Mouse (Mus musculus) midbrain, postnatal 0 days (tissue): ENCODE results near the gene Birc6. TPM values are rescaled to one million over a fixed set of nuclear protein-coding genes. Genes with fewer than 3 reads are reported as not detected.
"Not testable (repeated sequence)": the region's sequence is repeated elsewhere in the genome, so short reads cannot be mapped to it uniquely, and the experiment has no call there.

ENCODE experiments used
- ATAC-seq: fragments of 200-750 bp; cut with Nextera tagmentation; 2 replicates; pipeline ENCODE4 v1.8.0; 2017; ENCODE audit warnings: moderate number of reproducible peaks, mild to moderate bottlenecking, moderate TSS enrichment, moderate library complexity; ENCODE audit not compliant: low FRiP score
- DNase-seq: peaks from one replicate; pipeline ENCODE4 v3.0.0-alpha.2; 2015; ENCODE audit warnings: low spot score
- H3K27ac ChIP-seq: fragments of 300-500 bp; sonication (generic); 2 replicates; pipeline ENCODE4 v1.5.1; 2014; ENCODE audit warnings: low read depth, mild to moderate bottlenecking, low read length, mixed read lengths
- H3K27me3 ChIP-seq: fragments of 300-500 bp; sonication (generic); 2 replicates; pipeline ENCODE4 v1.6.1; 2014; ENCODE audit warnings: low read length, control low read depth, mixed read lengths; ENCODE audit not compliant: insufficient read depth
- H3K36me3 ChIP-seq: fragments of 300-500 bp; sonication (generic); 2 replicates; pipeline ENCODE4 v1.6.1; 2014; ENCODE audit warnings: low read length, control low read depth, mixed read lengths; ENCODE audit not compliant: insufficient read depth
- H3K4me1 ChIP-seq: fragments of 300-500 bp; sonication (generic); 2 replicates; pipeline ENCODE4 v1.6.1; 2014; ENCODE audit warnings: mild to moderate bottlenecking, control low read depth, antibody characterized with exemption, low read length, mixed read lengths; ENCODE audit not compliant: insufficient read depth
- H3K4me2 ChIP-seq: fragments of 300-500 bp; sonication (generic); 2 replicates; pipeline ENCODE4 v1.6.1; 2014; ENCODE audit warnings: low read depth, mild to moderate bottlenecking, low read length, mixed read lengths; ENCODE audit not compliant: poor library complexity, severe bottlenecking
- H3K4me3 ChIP-seq: fragments of 300-500 bp; sonication (generic); 2 replicates; pipeline ENCODE4 v1.5.1; 2014; ENCODE audit warnings: low read depth, mild to moderate bottlenecking, low read length, moderate library complexity
- H3K9ac ChIP-seq: fragments of 300-500 bp; sonication (generic); replicated peaks from 2 replicates; pipeline ENCODE4 v1.6.1; 2014; ENCODE audit warnings: mild to moderate bottlenecking, low read length, moderate library complexity, mixed read lengths; ENCODE audit not compliant: poor library complexity, severe bottlenecking
- H3K9me3 ChIP-seq: fragments of 300-500 bp; sonication (generic); 2 replicates; pipeline ENCODE4 v1.6.1; 2016; ENCODE audit warnings: low read length, control low read depth
- CTCF ChIP-seq: IDR thresholded peaks from 2 replicates; pipeline ENCODE4 v1.5.1; 2016; ENCODE audit warnings: antibody characterized with exemption, mild to moderate bottlenecking
- WGBS: fragments of 180-500 bp; shearing (Covaris S2); extraction: QIAGEN DNeasy Blood & Tissue Kit; methylation state at CpG from one replicate; pipeline ENCODE4 v1.1.7; 2014; 5-methylcytosine and 5-hydroxymethylcytosine counted together
- polyA plus RNA-seq: library from polyadenylated mRNA; unstranded; fragments of >200 nt; fragmentation: Nextera tagmentation; extraction: Ambion mirVana; gene quantifications from 2 replicates; pipeline ENCODE4 v1.2.1, GENCODE M21; 2015
- total RNA-seq: library from RNA; depleted of rRNA; stranded (reverse); fragments of >200 nt; gene quantifications from 2 replicates; pipeline ENCODE4 v1.2.3, GENCODE M21; 2014

Gene Birc6
- total and polyA plus RNA-seq, 2 experiments from 2014 or later: 120 to 136 TPM

GRCm38 (mm10) chr17:74689406-74689805, 161.3 kb downstream of the Birc6 start:
- DNase-seq (no peak), ATAC-seq (no peak)
- no peaks in the 10 kb centered on the region for H3K27me3 ChIP-seq
- H3K9me3 ChIP-seq: no peaks in the 10 kb centered on the region
- H3K27ac ChIP-seq: no peak overlapping the region
- H3K36me3 ChIP-seq: peaks cover 24% of the 10 kb centered on the region
- H3K9ac ChIP-seq: no peak overlapping the region
- H3K4me2 ChIP-seq: no peak overlapping the region
- no peak for TF ChIP-seq CTCF
- no peaks in the 10 kb centered on the region for H3K4me1 ChIP-seq
- 95% methylated on average over 4 of the region's 4 CpGs for WGBS
- H3K4me3 ChIP-seq: no peak overlapping the region

GRCm38 (mm10) chr17:74701661-74702060, 173.6 kb downstream of the Birc6 start:
- not testable (repeated sequence) for H3K4me1 ChIP-seq, H3K9ac ChIP-seq, H3K4me3 ChIP-seq, H3K4me2 ChIP-seq, ATAC-seq, H3K27me3 ChIP-seq, DNase-seq, H3K27ac ChIP-seq, H3K9me3 ChIP-seq
- H3K36me3 ChIP-seq: peaks cover 42% of the 10 kb centered on the region
- 97% methylated on average over 2 of the region's 2 CpGs for WGBS

GRCm38 (mm10) chr17:74705480-74705879, 177.4 kb downstream of the Birc6 start:
- WGBS: 88% methylated on average over 5 of the region's 5 CpGs
- Histone ChIP-seq H3K4me3 (no peak overlapping the region), H3K4me1 (no peaks in the 10 kb centered on the region), H3K9me3 (no peaks in the 10 kb centered on the region), H3K36me3 (peaks cover 9% of the 10 kb centered on the region; the same call in 1 of the 2 replicates), H3K27ac (no peak overlapping the region), H3K9ac (no peak overlapping the region), H3K27me3 (no peaks in the 10 kb centered on the region), H3K4me2 (no peak overlapping the region)
- ATAC-seq (no peak), DNase-seq (no peak)
- no peak for TF ChIP-seq CTCF

DNA sequence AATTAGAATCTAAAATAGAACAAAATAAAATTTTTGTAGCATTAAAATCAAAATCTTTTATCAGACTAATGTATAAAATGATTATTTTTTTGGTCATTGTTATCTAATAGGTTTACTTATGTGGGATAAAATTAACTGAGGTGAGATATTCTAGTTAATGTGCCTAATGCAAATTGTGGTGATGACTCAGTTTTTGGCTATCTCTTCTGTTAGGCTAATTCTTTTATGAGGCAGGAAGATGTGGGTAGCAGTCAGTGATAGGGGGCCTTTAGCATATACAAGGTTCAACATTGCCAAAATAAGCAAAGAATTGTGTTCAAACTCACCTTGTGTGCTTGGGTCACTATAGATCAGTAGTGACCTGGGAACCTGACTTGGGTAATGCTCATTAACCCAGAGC, 178.5 kb downstream of the Birc6 start:
- H3K4me3 ChIP-seq: no peak overlapping the region
- no peaks in the 10 kb centered on the region for H3K27me3 ChIP-seq
- no peak overlapping the region for H3K9ac ChIP-seq
- H3K36me3 ChIP-seq: peaks cover 5% of the 10 kb centered on the region; the same call in 1 of the 2 replicates
- no peak overlapping the region for H3K4me2 ChIP-seq
- H3K4me1 ChIP-seq: no peaks in the 10 kb centered on the region
- TF ChIP-seq CTCF: no peak
- no peaks in the 10 kb centered on the region for H3K9me3 ChIP-seq
- ATAC-seq (no peak), DNase-seq (no peak)
- H3K27ac ChIP-seq: no peak overlapping the region

GRCm38 (mm10) chr17:74707637-74708152, 179.6 kb downstream of the Birc6 start:
- no peak overlapping the region for H3K4me3 ChIP-seq
- H3K9ac ChIP-seq: no peak overlapping the region
- ATAC-seq (no peak; the same call in 1 of the 2 replicates), DNase-seq (no peak)
- H3K4me2 ChIP-seq: no peak overlapping the region
- no peak overlapping the region for H3K27ac ChIP-seq
- no peaks in the 10 kb centered on the region for H3K9me3 ChIP-seq
- 85% methylated on average over 7 of the region's 7 CpGs for WGBS
- no peaks in the 10 kb centered on the region for H3K4me1 ChIP-seq
- no peak for TF ChIP-seq CTCF
- H3K27me3 ChIP-seq: no peaks in the 10 kb centered on the region
- H3K36me3 ChIP-seq: peaks cover 5% of the 10 kb centered on the region; the same call in 1 of the 2 replicates

- Histone ChIP-seq H3K4me3 (no peak overlapping the region), H3K36me3 (no peaks in the 10 kb centered on the region), H3K4me1 (no peaks in the 10 kb centered on the region), H3K9ac (no peak overlapping the region), H3K27ac (no peak overlapping the region), H3K27me3 (no peaks in the 10 kb centered on the region), H3K4me2 (no peak overlapping the region), H3K9me3 (no peaks in the 10 kb centered on the region)
- DNase-seq: no peak
- TF ChIP-seq CTCF: no peak
- no peak for ATAC-seq
- 77% methylated on average over 4 of the region's 4 CpGs for WGBS
Observed at GRCm38 (mm10) chr17:74710731-74711130, 182.6 kb downstream of the Birc6 start.
